Mouse (Mus musculus) gastrocnemius, postnatal 25 days (tissue): ENCODE data around the gene 6030468B19Rik. TPM values are rescaled to one million over a fixed set of nuclear protein-coding genes. Genes with fewer than 3 reads are reported as not detected.

ENCODE experiments used
- DNase-seq: peaks from one replicate; pipeline ENCODE4 v3.0.0; 2022
- long read RNA-seq, 2 experiments: library from polyadenylated mRNA; stranded (forward); transcript quantifications; one replicate each; pipeline ENCODE4 v2.0.0; 2021
- total RNA-seq, 2 experiments: library from RNA; stranded (reverse); gene quantifications; 1 replicate in 1 of 2; 2 replicates in 1 of 2; pipeline ENCODE4 v1.2.3; 2021

The 6030468B19Rik gene
- not detected for total RNA-seq
- long read RNA-seq, experiment 1: 0 reads
- long read RNA-seq, experiment 2: 0 reads

DNA sequence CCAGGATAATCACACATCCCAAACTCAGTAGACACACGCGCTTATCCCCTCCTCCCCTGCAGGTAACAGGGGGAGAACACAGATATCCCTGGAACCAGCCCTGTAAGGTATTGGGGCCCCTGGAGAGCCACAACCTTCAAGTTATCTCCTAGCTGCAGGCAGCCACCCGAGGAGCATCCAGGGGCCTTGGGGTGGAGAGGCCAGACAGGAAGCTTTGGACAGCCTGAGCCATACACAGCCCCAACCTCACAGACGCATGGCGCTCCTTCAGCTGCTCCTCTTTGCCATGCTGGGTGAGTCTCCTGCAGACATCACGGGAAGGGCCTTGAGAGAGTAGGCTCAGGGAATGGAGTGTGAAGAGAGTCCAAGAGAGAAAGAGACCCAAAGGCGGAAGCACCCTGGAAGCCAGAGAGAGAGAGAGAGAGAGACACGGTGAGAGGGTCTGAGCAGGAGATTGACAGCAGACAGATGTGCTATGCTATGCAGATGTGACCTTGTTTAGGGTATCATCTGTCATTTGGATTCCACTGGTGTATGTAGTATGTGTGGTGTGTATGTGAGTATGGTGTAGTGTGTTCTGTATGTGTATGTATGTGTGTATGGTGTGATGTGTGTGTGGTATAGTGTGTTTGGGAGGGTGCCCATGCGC lies at the start of gene 6030468B19Rik:
TSS of gene 6030468B19Rik (plus strand) at position 150 of the 649 bp plus-strand sequence.
- no peak for DNase-seq

DNA sequence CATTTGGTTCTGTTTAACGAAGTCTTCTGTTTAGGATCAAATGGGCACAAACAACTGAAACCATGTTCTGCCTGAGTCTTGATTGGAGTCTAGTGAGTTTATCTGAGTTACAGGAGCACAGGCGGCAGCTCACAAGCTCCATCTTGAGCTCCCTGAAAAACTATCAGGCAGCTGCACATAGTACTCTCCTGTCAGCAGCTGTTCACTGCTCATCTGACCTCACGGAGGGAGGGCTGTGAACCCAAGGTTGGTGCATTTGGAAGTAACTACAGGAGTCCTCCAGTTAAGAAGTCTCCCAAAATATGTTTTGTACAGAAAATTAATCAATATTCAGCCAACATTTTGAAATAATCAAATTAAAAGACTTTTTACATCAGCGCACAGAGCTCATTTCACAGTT lies 48.8 kb upstream of the 6030468B19Rik start:
- DNase-seq: no peak

DNA sequence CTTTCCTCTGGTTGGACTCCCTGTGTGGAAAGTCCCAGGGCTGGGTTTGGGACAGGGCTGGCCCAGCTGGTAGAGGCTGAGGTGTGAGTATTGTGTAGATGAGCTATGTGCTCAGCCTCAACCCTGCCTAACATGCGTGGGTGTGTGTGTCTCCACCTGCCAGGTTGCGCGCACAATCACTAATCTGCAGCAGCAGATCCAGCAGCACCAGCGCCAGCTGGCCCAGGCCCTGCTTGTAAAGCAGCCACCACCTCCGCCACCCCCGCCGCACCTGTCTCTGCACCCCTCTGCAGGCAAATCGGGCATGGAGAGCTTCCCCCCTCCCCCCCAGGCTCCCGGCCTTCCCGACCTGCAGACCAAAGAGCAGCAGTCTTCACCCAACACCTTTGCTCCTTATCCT lies 48.0 kb upstream of the 6030468B19Rik start:
- peak; percentile 65 for DNase-seq

DNA sequence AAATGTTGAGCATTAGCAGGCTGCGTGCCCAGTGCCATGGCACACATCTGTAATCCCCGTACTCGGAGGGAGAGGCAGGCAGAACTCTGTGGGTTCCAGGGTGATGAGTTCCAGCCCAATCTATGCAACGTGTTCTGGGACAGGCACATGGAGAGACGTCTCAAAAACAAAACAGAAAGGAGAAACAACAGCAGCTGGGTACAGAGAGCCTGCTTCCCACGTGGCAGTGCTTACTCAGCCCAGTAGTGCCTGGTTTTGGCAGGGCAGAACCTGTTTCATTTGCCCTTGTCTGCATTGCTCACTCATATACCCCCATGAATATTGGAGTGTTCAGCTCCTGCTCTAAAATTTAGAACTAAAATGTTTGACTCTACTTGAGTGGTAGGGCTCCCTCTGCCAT lies 45.9 kb upstream of the 6030468B19Rik start:
- DNase-seq: no peak

DNA sequence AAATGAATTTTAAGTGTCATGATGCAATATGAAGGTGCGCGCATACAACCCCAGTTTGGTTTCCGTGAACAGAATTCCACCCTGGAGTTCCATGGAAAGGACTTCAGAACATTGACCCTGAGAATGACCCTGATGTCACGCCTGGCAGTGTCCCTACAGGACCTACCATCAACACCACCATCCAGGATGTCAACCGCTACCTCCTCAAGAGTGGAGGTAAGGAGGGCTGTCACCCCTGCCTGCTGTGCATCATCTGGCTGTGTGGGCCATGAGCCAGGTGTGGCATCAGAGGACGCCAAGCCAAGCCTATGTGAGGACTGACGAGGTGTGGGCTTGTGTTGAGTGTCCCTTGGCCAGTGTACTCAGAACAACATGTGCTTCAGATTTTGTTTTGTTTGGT lies 41.6 kb upstream of the 6030468B19Rik start:
- no peak for DNase-seq

DNA sequence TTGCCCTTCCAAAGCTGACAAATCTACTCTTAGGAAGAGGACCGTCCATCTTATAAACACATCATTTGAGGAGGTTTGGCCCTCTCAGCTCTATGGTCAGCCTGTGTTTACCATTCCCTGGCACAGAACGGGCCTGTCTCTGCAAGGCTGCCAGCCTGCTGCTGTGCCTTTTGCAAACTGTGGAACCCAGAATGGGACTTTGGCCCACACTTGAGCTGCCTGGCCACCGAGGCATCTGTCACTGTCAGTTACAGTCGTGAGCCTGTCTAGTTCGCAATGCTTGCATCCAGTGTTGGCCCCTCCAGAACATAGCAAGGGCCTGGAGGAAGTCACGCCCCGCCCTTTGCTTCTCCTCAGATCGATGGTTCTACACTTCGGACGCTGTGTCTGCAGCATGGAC lies 38.2 kb upstream of the 6030468B19Rik start:
- DNase-seq: peak; percentile 59

DNA sequence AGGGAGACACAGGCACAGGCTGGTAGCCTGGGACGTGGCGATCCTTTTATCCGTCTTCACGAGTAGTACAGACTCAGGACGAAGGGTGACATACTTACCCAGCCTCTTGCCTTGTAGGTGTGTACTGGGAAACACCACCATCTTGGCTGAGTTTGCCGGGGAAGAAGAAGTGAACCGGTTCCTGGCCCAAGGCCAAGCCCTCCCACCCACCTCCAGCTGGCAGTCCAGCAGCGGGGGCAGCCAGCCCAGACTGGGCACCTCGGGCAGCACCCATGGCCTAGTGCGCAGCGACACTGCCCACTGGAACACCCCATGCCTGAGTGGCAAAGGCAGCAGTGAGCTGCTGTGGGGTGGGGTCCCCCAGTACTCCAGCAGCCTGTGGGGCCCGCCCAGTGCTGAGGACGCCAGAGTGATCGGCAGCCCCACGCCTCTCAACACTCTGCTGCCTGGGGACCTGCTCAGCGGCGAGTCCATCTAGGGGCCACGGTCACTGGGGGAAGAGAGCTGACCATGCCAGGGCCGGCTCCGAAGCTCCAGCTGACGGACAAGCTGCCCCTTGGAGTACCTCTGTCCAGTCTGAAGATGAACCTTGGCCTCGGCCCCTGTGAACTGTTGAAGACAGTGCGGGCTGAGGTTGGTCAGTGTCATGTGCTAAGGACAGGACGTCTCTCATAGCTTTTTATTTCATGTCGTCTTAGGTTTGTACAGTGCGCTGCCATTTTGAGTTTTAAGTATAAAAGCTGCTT lies 36.9 kb upstream of the 6030468B19Rik start:
- no peak for DNase-seq

DNA sequence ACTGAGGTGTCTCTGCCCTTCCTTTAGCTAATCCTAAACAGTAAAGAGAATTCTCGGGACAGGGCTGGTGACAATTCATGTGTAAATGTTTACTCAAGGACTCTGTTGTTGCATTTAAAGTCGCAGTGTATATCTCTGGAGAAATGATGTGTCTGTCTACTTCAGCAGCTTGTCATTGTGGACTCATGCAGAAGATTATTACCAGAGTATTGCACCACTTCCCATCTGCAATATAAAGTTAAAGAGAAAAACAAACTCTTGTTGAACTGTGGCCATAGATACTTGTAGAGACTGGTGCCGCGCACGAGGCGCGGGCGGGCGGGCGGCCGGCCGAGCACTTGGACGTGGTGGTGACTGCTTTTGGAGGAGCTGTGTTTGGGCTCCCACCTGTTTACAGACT lies 35.7 kb upstream of the 6030468B19Rik start:
- DNase-seq: no peak

DNA sequence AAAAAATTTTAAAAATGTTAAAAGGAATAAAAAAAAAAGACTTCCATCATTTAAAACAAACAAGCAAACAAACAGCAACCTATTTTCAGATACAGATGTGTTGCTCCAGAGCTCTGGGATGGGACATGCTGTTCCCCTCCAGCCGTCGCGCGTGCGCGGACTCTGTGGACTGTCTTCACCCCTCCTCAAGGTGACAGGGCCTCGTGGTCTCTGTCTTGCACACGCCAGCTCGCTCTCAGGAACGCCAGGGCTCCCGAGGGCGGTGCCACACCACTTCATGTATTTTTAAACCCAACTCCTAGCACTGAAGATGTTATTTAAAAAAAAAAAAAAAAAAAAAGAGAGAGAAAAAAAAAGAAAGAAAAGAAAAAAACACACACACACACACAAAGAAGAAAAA lies 35.2 kb upstream of the 6030468B19Rik start:
- no peak for DNase-seq

DNA sequence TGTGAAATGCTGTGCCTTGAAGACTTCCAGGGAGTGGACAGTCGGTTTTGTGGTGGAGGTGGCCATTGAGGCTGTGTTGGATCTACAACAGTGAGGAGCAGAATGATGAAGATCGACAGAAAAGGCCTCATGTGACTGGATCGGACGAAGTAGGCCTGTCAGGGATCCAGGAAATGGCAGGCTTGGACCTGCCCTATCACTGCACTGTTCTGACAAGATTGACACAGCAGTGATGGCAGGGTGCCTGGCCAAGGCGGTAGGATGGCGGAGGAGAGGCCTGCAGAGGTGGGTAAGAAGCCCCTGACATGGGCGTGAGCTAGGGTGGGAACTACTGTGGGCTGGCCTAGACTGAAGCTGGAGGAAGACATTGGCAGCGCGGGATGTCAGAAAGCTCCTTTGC lies 33.1 kb upstream of the 6030468B19Rik start:
- DNase-seq: no peak

DNA sequence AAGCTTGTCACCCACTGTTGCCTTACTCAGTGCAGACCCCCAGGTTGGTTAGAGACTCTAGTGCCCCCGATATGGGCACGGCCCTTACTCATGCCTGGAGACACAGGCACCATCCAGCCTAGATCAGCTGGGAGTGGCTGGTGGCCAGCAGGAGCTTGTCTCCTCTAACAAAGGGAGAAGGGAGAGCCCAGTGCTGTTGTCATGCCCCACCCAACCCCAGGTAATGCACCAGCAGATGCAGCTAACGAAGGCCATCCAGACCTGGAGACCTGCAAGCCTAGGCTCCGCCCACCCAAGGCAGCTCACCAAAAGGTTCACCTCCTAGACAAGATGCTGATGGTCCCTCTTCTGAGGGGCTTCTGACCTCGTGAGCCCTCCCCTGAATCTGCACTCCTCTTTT lies 32.1 kb upstream of the 6030468B19Rik start:
- no peak for DNase-seq

DNA sequence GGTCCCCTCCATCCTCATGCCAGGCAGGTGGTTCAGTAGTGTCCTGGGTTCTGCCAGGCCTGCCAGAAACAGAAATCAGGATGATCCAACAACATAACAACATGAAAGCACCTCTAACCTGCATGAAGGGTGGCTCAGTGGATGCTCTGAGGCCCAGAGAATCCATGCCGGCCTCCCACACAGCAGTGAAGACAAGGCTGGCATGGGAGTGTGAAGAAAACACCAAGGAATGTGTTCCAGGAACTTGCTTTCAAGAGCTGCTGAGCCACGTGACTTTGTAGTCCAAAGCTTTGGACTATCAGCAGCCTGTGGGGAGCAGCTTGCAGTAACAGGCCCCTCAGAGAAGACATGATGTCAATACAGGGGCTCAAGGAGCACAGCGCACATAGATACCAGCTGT lies 31.2 kb upstream of the 6030468B19Rik start:
- DNase-seq: no peak

DNA sequence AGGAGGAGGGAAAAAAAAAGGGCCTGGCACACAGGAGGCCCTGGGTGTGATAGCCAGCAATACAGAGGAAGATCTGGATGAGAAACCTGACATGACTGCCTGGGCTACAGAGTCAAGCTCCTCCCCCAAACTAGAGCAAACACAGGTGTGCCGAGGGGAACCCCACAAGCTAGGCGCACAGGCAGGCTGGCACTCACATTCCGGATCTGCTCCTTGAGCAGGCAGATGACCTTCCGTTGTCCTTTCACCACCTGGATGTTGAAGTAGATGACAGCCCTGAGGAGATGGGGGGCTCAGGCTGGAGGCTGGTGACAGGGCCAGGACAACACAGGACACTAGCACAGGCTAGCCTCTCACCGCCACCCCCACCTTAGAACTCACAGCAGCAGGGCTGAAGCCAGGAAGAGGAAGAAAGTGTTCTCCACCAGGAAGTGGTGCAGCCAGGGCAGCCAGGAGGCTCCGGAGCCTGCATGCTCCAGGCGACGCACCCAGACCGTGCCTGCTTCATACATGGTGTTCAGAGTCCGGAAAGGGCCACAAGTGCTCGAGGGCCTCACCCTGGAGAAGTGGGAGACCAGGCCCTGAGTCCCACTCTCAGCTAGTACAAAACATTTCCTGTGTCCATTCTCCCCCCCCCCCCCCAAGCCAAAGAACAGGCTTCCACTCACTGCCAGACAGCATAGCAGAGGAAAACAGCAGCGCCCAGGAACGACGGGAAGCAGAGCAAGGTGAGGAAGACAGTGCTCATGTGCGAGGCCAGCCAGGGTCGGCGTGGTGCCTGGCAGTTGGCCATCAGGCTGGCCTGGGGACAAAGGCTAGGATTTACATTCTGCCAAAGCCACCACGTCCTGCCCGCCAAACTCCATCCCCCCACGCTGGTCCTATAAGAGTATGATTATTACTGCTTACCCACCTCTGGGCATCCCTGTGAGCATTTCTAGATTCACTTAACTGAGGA lies 28.5 kb upstream of the 6030468B19Rik start:
- DNase-seq: no peak

DNA sequence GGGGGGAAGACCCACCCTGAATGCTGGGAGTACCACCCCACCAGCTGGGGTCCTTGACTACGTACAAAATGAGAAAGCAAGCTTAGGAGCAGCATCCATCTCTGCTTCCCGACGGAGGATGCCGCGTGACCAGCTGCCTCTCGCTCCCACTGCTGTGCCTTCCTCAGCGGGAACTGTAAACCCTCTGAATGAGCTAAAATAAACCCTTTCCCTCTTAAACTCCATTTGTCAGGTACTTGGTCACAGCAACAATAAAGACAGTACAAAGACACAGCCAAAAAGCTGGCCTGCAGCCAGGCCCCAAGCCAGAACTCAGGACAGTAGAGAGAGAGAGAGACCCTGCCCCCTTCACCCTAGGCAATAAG lies 27.8 kb upstream of the 6030468B19Rik start:
- no peak for DNase-seq

DNA sequence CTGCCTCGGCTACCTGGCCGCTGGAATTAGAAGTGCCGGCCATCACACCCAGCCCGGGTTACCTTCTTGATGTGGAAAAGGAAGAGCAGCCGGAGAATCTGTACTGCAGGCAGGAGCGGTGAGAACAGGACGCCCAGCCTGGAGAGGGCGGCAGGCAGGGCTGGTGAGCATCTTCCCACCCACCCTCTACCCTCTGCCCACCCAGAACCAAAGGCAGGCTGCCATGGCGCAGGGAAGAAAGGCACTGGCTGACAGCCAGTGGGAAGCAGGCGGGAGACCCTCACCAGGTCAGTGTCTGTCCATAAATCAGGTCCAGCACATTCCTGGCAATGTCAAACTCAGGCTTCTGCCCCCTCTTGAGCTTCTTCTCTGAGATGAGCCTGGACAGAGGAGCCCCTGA lies 27.1 kb upstream of the 6030468B19Rik start:
- no peak for DNase-seq

DNA sequence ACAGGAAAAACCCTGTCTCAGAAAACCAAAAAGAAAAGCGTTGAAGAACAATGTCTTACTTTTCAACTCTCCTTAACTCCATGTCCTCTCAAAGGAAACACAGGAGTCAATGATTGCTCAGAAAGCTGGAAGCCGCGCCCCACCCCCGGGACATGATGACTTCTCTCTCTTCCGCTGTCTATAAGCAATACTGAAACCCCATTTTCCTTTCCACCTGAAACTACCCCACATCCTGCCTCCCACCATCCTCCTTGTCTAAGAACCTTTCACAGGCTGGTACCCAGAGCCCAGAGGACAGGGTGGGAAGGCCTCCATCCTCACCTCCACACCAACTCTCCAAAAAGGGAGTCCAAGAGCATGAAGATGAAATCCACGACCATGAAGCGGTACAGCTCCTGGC lies 25.1 kb upstream of the 6030468B19Rik start:
- no peak for DNase-seq

DNA sequence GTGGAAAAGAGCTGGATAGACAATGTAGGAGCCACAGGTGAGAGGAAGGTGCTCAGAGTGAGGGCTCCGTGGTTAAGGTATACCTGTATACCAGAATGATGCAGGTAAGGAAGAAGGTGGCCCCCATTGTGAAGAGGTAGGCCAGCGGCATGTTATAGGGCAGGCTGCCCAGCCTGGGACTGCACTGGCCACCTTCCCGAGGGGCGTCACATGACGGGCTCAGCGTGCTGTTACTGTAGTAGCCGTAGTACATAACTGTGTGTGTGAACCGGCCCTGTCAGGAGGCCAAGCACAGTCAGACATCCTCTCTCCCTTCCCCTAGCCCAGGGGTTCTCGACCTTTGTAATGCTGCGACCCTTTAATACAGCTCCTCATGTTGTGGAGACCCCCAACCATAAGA lies 22.5 kb upstream of the 6030468B19Rik start:
- no peak for DNase-seq

DNA sequence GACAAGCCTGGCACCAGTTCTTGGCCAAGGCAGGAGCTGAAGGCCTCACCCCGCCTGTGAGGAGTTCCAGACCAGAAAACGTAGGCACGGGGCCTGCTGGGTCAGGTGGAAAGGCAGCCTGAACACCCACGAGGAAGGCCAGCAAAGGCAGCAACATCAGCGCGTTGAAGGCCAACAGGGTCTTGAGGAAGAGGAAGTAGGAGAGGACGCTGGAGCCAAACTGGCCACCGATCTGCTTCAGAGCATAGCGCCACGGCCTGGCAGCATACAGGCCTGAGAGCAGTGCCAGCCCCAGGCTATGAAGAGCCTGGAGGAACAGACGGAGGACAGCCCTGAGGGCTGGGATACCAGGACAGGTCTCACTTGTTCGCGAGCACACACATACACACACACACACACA lies 21.9 kb upstream of the 6030468B19Rik start:
- DNase-seq: no peak

DNA sequence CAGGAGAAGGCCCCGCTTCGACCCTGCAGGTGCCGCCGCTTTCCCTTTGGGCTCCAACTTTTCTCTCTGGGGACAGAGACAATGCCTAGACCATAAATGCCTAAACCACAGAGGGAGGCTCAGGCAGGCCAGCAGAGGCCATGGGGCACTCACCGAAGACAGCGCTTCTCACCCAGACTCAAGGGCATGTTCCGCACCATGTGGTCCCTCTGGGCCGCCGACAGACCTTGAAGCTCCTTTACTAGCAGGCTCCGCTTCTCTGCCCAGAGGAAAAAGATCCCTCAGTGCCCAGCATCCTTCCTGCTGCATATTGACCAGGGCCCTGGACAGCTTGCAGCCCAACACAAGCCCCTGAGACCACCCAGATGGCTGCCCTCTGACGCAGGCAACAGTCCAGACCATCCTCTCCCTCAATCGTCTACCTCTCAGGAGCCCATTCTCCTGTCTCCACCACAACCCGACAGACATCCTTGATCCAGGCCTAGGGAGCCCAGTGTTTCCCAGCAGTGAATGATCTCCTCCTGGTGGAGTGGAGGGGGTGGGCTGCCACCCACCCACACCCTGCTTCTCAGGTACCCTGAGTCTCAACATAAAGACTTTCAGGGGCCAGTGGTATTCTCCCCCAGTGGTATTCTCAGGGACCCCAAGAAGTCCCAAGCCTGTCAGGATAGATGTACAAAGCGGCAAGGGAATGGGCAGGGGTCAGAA lies 21.2 kb upstream of the 6030468B19Rik start:
- DNase-seq: no peak

DNA sequence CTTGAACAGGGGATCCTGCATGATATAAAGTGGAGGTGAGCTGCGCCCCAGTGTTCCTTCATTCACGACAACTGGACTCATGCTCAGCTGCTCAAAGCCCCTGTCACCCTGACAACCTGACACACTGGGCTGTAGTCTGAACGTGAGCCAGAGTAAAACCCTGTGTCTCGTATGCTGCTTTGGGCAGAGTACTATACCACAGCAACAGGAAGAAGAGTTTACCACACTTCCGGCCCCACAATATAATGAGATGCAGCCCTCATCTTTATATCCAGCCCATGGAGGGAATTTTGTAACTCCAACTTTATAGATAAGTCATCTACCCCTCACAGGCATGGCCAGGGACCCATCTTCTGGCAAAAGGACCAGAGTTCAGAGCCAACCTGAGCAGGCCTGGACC lies 20.3 kb upstream of the 6030468B19Rik start:
- DNase-seq: no peak

DNA sequence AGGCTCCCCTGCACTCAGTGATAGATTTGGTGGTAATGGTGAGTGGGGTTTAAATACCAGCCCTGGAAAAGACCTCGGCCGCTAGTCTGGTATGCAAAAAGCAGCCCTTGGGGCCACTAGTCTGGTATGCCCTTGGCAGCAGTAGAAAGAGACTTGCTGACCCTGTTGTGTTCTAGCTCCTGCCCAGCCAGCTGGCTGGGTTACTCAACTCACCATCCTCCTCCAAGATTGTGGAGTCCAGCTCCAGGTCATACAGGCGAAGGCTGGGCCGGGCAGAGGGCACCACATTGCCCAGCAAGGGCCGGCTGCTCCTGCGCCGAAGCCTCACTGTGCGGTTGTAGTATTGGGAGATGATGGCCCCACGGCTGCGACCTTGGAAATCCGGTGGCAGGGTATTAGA lies 19.4 kb upstream of the 6030468B19Rik start:
- no peak for DNase-seq

DNA sequence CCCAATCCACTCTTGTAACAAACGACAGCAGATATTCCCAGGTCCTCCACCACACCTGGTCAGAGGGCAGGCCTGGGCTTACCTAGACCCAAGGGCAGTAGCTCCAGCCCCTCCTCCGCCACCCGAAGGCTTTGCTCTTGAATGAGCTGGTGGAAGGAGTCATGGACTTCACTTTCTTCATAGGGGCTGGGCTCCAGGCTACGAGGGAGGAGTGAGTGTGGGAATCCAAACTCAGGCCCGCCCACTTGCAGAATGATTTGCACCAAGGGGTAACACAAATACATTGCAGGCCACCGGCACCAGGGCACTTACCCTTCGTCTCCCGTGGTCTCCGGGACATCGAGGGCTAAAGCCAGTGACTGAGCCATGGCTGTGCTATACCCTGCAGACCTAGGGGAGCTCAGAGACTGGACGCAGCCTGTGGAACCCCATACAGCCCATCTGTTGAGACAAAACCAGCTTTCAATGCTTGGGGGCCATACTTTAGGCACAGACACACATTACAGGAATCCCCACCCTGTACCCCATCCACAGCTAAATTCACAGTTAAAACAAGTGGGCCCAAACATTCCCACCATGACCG lies 18.5 kb upstream of the 6030468B19Rik start:
- no peak for DNase-seq
